Mouse (Mus musculus): ENCODE results near the gene Arl11.
"Not testable (repeated sequence)": the region's sequence is repeated elsewhere in the genome, so short reads cannot be mapped to it uniquely, and the experiment has no call there.

The Arl11 gene

GRCm38 (mm10) chr14:61309593-61309992 is at the start of gene Arl11:
TSS of gene Arl11 (plus strand) at chr14:61309753.
- DNase-seq, result no peak

- no peak for DNase-seq
Measured at GRCm38 (mm10) chr14:61267908-61268475, 41.6 kb upstream of the Arl11 start.

DNA sequence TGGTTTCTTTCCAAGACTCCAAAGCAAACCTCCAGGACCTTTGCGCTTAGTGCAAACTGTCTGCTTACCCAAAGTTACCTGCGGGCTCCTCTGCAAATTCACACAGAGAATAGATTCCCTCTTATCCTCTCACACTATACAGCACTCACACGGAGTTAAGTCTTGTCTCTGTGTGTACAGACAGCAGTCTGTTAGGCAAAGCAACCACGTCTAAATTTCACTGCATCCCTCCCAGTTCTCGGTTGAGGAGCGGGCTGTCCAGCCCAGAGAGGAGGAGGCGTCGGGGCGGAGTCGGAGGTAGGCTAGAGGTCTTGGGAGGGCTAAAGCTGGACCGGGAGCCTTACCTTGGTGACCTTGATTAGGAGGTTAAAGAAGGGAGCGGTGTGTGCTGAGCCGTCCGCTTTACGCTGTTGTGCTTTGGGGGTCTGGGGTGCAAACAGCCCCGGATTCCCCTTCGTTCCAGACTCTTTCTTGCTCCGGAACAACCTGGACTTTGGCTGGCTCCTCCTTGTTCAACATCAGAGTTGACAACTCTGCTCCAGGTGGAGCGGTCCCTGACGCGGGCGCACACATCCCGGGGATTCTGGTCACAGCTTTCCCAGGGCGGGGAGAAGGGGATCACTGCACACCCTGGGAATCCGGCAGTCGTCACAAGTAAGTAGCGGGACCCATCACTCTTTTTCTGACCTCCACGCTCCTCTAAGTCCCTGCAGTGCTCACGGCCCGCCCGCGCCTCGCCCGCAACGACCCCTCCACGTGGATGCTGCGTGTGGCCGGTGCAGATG is 34.9 kb upstream of the Arl11 start:
- no peak for DNase-seq

GRCm38 (mm10) chr14:61277285-61277684 is 32.3 kb upstream of the Arl11 start:
- DNase-seq, result peak; percentile 22 to 66

GRCm38 (mm10) chr14:61278676-61279300 is 30.8 kb upstream of the Arl11 start:
- no peak for DNase-seq

DNA sequence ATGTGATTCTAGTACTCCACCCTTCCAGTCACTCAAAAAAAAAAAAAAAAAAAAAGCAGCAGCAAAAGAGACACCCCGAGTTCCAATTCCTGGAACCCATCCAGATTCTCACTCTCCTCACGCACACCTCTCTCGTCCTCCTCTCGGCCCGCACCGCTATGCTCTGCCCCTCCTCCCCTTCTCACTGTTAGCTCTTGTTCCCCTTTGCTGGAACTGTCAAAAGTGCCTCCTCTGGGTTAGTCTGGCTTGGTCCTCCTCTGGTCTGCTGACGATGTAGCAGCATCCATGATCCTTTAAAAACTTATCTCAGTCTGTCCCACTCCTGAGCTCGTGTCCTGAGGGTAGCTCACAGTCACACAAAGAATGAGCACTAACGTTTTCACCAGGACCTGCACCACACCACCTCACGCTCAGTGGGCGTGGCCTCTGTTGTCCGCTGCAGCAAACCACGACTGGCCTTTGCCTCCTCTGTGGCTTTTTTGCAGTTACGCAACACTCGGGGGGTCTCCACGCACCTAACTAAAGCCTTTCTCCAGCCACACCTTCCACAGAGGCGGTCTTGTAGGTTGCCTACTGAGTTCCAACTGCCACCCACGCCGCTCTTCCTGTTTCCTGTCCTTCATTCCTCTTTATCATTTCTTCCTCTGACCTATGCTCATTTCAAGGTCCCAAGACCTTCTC is 20.8 kb upstream of the Arl11 start:
- no peak for DNase-seq

DNA sequence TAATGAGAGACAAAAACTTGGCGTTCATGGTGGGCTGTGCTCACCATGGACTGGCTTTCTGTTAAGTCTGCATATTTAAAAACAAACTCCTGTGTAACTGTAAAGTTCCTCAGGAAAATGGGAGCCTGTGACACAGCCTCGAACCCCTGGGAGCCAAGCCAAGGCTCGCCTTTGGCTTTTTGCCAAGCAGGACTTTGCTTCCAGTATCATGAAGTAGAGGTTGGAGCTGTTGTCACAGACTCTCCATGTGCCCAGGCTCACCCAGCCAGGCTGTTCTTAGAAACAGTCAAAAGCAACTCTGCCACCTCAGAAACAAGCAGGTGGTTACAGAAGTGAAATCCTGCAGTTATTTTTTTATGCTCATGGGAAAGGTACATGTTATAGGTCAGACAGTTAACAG is 18.9 kb upstream of the Arl11 start:
- no peak for DNase-seq

DNA sequence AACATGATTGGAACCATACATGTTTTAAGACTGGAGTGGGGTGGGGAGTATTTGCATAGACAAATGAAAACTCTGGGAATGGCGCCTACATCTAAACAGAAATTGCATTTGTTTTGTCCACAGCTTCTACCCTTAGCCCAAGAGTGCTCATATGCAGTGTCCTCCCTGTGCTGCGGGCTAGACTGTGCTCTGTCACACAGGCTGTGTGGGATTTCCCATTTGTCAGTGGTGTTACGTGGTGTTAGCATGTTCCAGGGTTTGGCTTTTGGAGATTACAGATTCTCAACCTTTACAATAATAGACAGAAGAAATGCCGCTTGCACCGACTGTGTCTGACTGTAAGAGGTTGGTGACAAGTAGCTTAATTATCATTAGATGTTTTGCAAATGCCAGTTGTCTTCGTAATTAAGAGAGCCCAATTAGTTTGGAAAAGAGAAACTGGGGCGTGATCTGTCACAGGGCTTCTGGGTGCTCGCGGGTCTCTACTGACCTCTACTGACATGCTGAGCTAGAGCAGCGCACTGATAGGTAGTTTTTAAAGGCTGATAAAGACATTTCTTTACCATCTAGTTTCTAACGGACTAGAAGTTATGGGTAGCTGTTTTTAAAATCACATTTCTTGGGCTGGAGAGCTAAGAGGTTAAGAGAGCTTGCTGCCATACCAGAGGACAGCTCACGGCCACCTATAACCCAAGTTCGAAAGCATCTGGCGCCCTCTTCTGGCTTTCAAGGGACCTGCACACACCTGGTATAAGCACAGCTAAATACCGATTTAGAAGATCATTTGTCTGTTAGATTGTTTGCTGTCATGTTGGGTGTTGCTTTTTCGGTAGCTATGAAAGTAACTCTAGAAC is 15.4 kb upstream of the Arl11 start:
- peak; percentile 34 to 59 for DNase-seq

DNA sequence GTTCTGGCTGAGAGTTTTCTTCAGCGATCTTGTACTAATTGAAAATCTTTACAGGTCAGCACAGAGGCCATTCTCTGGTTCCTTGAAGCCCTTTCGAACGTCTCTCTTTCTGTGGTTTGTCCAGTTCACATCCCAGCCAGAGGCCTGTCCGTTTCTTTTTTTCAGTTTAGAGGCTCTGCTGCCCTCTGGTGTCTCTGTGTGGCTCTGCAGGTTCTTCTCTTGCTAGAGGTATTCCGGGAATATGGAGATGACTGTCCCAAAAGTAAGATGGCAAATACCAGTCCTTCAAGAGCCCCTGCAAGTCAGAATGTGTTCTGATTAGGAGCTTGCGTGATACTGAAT is 14.8 kb upstream of the Arl11 start:
- DNase-seq, result peak in 1 of 2 experiments; percentile 39

GRCm38 (mm10) chr14:61299810-61300209 is 9.7 kb upstream of the Arl11 start:
- DNase-seq, result no peak

DNA sequence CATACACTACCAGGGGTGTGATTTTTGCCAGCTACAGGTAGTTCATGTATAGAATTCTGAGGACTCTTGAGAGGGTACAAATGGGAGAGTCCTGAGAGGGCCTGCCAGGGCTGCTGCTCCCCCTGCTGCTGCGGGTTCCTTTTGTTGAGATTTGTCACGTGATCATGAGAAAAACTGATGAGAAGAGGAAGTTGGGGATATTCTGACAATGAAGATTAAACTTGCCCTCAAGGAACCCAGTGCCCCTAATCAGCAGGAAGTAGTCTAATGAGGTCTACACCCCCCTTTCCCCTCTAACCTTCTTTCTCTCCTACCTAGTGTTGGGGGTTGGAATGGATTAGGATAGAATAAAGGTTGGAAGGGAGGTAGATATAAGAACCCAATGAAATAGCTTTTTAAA is 8.2 kb upstream of the Arl11 start:
- no peak for DNase-seq

DNA sequence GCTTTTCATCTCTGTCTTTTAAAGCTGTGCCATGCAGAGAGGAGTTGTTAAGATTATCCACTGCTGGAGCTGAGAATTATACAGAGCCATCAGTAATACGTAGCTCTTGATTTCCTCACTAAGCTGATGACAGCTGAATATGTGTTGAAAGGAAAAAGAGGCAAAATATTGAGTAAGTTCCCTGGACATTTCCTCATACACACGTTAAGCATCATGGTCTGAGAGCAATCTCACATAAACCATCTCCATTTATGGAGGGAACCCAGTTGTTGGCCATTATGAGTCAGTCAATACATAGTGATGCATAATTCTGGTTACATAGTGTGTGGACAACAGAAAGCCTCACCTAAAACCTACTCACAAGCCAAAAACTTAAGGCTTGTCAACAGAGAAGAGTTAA is 7.1 kb upstream of the Arl11 start:
- no peak for DNase-seq

- DNase-seq, result no peak
Measured at GRCm38 (mm10) chr14:61303969-61304609, 5.5 kb upstream of the Arl11 start.

DNA sequence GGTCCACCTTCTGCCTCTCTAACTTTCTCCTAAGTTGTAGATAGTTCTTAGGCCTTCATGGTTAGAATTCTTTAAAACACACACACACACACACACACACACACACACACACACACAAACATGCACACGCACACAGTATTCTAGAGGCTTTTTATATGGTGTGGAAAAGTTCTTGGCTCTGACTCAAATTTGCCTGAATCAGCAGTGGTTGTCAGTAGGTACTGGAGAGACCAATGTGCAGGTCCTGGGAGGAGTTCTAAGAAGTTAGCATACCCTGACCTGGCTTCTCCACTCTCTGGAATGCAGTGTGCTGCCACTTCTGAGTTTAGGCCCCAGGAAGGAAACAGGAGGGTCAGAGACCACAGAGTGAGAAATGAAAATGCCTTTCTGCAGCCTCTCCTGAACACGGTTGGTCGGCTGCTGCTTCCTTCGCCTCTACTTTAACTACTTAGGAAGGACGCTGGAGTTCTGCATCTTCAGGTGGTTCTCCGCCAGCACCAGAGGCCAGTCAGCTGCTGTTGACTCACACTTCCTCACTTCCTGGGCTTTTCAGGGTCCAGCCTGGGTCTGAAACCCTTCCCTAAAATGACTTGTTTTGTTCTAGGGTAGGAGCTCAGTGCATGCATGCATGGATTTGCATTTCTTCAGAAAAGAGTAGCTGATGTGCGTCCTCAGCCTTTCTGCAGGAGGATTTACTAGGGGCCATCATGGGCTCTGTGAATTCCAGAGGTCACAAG is 651 bp downstream of the Arl11 start:
- DNase-seq, result no peak

DNA sequence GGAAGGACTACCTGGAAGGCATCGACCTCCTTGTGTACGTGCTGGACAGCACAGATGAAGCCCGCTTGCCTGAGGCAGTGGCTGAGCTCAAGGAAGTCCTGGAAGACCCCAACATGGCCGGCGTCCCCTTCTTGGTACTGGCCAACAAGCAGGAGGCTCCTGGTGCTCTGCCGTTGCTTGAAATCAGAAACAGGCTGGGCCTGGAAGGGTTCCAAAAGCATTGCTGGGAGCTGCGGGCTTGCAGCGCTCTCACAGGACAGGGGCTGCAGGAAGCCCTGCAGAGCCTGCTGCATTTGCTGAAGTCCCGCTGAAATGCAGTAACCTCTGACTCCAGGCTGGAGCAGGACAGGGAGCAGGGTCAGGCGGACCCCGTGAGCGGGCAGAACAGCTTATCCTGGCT is 1.4 kb downstream of the Arl11 start:
- DNase-seq, result no peak

DNA sequence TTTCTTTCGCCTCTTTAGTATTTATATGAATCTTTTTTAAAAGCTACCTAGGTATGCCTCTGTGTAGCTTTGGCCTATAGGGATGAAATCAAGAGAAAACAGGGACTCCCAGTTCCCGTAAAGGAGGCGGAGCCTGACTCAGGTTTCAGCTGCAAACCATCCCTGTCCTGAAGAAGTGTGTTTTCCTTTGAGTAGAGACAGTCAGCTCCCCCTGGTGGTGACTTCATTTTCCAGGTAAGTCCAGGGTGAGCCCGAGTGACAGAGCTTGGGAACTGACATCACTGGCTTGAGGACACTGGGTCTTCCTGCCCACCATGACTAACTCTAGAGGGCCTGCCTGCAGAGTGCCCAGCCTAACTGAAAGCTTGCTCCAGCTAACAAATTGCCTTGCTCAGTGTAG is 7.3 kb downstream of the Arl11 start:
- peak in 1 of 2 experiments; percentile 52 for DNase-seq

GRCm38 (mm10) chr14:61320765-61321164 is 11.2 kb downstream of the Arl11 start:
- DNase-seq, result no peak

GRCm38 (mm10) chr14:61321200-61321599 is 11.6 kb downstream of the Arl11 start:
- DNase-seq, result no peak

DNA sequence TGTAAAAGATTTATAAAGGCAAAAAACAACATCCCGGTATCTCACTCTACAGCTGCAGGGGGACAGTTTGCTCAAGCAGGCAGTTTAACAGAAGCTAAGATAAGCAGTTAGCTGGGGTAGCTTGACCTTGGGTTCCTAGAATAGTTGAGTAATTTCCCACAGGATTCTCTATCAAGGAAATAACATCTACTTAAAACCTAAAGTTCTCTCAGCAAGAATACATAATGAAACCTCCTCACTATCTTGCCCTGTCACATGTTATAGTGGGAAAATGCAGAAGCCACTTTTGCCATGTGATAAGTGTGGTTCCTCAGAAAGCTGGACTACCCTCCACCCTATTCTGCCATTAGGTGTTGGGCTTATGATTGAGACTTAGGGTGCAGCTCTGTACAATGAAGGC is 13.2 kb downstream of the Arl11 start:
- DNase-seq, result no peak

DNA sequence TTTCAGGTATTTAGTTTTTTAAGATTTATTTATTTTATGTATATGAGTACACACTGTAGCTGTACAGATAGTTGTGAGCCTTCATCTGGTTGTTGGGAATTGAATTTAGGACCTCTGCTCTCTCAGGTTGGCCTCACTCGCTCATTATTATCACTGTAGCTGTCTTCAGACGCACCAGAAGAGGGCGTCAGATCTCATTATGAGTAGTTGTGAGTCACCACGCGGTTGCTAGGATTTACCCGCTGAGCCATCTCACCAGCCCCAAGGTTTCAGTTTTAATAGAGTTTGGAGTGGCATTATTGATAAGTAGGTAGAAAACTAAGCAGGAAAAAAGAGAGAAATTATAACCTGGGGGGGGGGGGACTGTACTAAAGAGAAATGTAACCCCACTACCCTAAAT is 17.5 kb downstream of the Arl11 start:
- DNase-seq, result not testable (repeated sequence)

Measured in spleen, adult 18-20 months (tissue).